Mouse (Mus musculus): ENCODE measurements around the gene Zc3h6. TPM values are rescaled to one million over a fixed set of nuclear protein-coding genes. Genes with fewer than 3 reads are reported as not detected.
A peak's percentile ranks its signal among the peaks of the same experiment; 100 is the strongest.

Zc3h6 gene
- polyA plus RNA-seq (2015; fragmentation: Nextera tagmentation; extraction: Ambion mirVana): 0.71 and 0.85 TPM in 2 replicates

GRCm38 (mm10) chr2:128966641-128967580 lies at the start of gene Zc3h6:
Gene Zc3h6 (plus strand): TSS chr2:128967402.
- Histone ChIP-seq H3K9ac (peak within 1 kb of the TSS; percentile 99), H3K4me1 (replicated peaks) (peaks cover 14% of the 10 kb centered on the region), H3K27ac (peak within 1 kb of the TSS; percentile 99), H3K36me3 (no peaks in the 10 kb centered on the region), H3K4me3 (replicated peaks) (peak within 1 kb of the TSS; percentile 94), H3K27me3 (no peaks in the 10 kb centered on the region), H3K9me3 (replicated peaks) (no peaks in the 10 kb centered on the region), H3K4me2 (peak within 1 kb of the TSS; percentile 80)
- WGBS (ENCODE audit: insufficient replicate concordance): 1% methylated on average over 65 of the region's 65 CpGs
- DNase-seq: peak; percentile 98
- peak; percentile 95 for ATAC-seq (ENCODE audit: low read depth)

- Histone ChIP-seq H3K9me3 (replicated peaks) (no peaks in the 10 kb centered on the region), H3K9ac (no peak overlapping the region), H3K27me3 (no peaks in the 10 kb centered on the region), H3K27ac (no peak overlapping the region), H3K4me1 (replicated peaks) (no peaks in the 10 kb centered on the region), H3K4me3 (replicated peaks) (no peak overlapping the region), H3K4me2 (no peak overlapping the region), H3K36me3 (peaks cover 23% of the 10 kb centered on the region)
- DNase-seq (no peak), ATAC-seq (ENCODE audit: low read depth) (no peak)
- whole genome bisulfite sequencing (ENCODE audit: insufficient replicate concordance): 74% methylated on average over 4 of the region's 4 CpGs
These were observed 42.4 kb upstream of the Zc3h6 start for GRCm38 (mm10) chr2:128924799-128925198.

DNA sequence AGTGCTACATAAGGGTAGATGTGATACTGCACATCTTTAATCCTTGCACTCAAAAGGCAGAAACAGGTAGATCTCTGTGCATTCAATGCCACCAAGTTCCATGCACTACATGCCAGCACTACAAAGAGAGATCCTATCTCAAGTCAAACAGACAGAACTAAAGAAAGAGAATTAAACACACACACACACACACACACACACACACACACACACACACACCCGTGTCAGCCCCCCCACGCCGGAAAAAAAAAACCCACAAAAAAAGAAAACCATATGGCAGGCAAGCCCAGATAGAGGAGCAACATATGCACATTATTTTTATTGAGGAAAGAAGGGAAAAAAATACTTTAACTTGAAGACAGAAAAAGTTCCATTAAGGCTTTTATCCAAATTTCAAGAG lies 38.8 kb upstream of the Zc3h6 start:
- whole genome bisulfite sequencing (ENCODE audit: insufficient replicate concordance): 69% methylated on average over 3 of the region's 3 CpGs
- ATAC-seq (ENCODE audit: low read depth): no peak
- no peak overlapping the region for H3K9ac ChIP-seq
- no peak for DNase-seq
- H3K36me3 ChIP-seq: peaks cover 34% of the 10 kb centered on the region
- no peak overlapping the region for H3K4me2 ChIP-seq
- no peaks in the 10 kb centered on the region for H3K9me3 ChIP-seq (replicated peaks)
- no peak overlapping the region for H3K27ac ChIP-seq
- no peak overlapping the region for H3K4me3 ChIP-seq (replicated peaks)
- no peaks in the 10 kb centered on the region for H3K27me3 ChIP-seq
- no peaks in the 10 kb centered on the region for H3K4me1 ChIP-seq (replicated peaks)

DNA sequence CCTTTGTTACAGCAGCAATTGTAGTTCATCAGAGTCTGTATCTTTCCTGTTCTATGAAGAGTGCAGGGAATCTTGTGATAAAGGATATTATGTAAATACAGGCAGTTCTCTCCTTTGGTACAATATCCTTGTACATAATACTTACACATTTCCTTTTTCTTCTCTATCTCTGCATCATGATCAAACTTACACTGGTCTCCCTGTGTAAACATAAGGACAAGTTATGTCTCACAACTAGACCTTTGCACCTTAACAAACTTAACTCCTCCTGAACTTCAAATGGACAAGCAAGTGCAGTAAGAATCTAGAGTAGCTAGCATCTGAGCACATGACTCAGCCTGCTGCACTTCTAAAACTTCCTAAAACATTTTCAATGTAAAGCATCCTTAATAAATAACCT lies 36.5 kb upstream of the Zc3h6 start:
- Histone ChIP-seq H3K4me1 (replicated peaks) (no peaks in the 10 kb centered on the region), H3K27me3 (no peaks in the 10 kb centered on the region), H3K4me3 (replicated peaks) (no peak overlapping the region), H3K9ac (no peak overlapping the region), H3K36me3 (peaks cover 43% of the 10 kb centered on the region), H3K4me2 (no peak overlapping the region), H3K27ac (no peak overlapping the region), H3K9me3 (replicated peaks) (no peaks in the 10 kb centered on the region)
- DNase-seq (no peak), ATAC-seq (ENCODE audit: low read depth) (no peak)

DNA sequence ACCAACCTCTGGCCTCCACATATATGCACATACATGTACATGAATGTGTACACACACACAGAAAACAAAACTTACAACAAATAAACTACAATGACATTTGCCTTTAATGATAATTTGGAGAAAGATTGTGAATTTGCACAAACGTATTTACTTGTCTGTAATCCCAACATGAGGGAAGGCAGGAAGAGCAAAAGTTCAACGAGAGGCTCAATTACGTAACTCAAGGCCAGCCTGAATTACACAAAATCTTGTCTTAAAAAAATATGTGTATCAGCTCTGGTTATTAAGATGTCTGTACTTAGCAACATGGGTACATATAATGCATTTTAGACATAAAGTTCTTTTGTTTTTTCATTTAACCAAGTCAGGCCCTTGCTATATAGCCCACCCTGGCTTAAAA lies 30.9 kb upstream of the Zc3h6 start:
- DNase-seq (no peak), ATAC-seq (ENCODE audit: low read depth) (no peak)
- no peak overlapping the region for H3K9ac ChIP-seq
- H3K4me3 ChIP-seq (replicated peaks): no peak overlapping the region
- H3K4me1 ChIP-seq (replicated peaks): no peaks in the 10 kb centered on the region
- 70% methylated on average over 3 of the region's 3 CpGs for WGBS (ENCODE audit: insufficient replicate concordance)
- peaks cover 30% of the 10 kb centered on the region for H3K36me3 ChIP-seq
- H3K27me3 ChIP-seq: no peaks in the 10 kb centered on the region
- no peak overlapping the region for H3K4me2 ChIP-seq
- H3K9me3 ChIP-seq (replicated peaks): no peaks in the 10 kb centered on the region
- no peak overlapping the region for H3K27ac ChIP-seq

DNA sequence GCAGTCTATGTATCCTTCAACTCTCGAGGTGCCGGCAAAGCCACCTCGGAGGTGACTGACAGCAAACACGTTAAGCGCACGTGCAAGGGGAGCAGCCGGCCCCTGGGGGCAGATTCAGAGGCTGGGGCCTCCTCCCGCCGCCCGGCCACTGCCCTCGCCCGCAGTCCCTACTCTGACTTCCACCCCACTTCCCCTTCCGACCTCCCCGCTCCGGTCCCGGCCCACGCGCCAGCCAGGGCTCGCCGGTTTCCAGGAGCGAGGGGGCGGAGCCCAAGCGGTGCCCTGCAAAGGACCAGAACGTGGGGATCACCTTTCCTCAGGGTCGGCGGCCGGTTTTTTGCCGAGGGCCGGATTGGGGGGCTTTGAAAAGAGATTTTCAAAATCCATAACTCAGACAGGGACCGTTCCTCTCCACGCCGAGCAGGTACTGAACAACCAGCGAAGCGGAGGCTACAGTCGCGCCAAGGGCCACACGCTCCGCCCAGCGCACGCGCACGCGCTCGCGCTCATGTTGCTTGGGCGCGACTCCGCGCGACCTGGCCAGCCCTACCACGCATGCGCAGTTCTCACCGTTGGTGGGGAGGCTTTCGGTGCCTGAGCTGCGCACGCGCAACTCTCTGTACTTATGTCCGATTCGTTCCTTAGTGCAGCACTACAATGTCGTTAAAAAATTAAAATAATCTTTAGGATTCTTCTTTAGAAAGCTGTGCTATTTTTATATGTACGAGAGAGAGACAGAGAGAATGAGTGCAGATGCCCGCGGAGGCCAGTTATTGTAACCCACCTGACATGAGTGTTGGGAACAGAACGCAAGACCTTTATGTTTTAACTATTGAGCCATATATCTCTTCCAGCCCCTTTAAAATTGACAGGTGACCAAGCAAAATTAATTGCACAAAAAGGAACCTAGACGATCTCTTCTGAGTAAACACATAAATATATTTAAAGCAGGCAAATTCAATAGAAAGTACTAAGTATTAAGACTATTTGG lies 23.4 kb upstream of the Zc3h6 start, which contains the start of gene Zc3h8:
Zc3h8 (minus strand) TSS at position 540 of the 991 bp plus-strand sequence.
- Histone ChIP-seq H3K36me3 (peaks cover 11% of the 10 kb centered on the region), H3K4me2 (peak within 1 kb of the TSS; percentile 95), H3K27me3 (no peaks in the 10 kb centered on the region), H3K9ac (peak within 1 kb of the TSS; percentile 83), H3K27ac (peak within 1 kb of the TSS; percentile 80), H3K4me3 (replicated peaks) (peak within 1 kb of the TSS; percentile 80), H3K9me3 (replicated peaks) (no peaks in the 10 kb centered on the region), H3K4me1 (replicated peaks) (peaks cover 16% of the 10 kb centered on the region)
- ATAC-seq (ENCODE audit: low read depth): peak; percentile 95
- peak; percentile 95 for DNase-seq
- WGBS (ENCODE audit: insufficient replicate concordance): 1% methylated on average over 65 of the region's 65 CpGs

- WGBS (ENCODE audit: insufficient replicate concordance): 29% methylated on average over 6 of the region's 6 CpGs
- Histone ChIP-seq H3K27me3 (peaks cover 4% of the 10 kb centered on the region; the same call in 1 of the 2 replicates), H3K36me3 (no peaks in the 10 kb centered on the region), H3K4me2 (no peak overlapping the region), H3K9ac (no peak overlapping the region), H3K27ac (no peak overlapping the region), H3K4me1 (replicated peaks) (peaks cover 8% of the 10 kb centered on the region), H3K9me3 (replicated peaks) (no peaks in the 10 kb centered on the region), H3K4me3 (replicated peaks) (no peak overlapping the region)
- ATAC-seq (ENCODE audit: low read depth) (no peak), DNase-seq (peak; percentile 20)
These were observed 19.1 kb upstream of the Zc3h6 start for GRCm38 (mm10) chr2:128947962-128948588.

- DNase-seq: no peak
- no peak overlapping the region for H3K27ac ChIP-seq
- no peaks in the 10 kb centered on the region for H3K9me3 ChIP-seq (replicated peaks)
- H3K36me3 ChIP-seq: no peaks in the 10 kb centered on the region
- ATAC-seq (ENCODE audit: low read depth): no peak
- peaks cover 6% of the 10 kb centered on the region; the same call in 1 of the 2 replicates for H3K27me3 ChIP-seq
- no peak overlapping the region for H3K4me3 ChIP-seq (replicated peaks)
- H3K4me2 ChIP-seq: no peak overlapping the region
- no peak overlapping the region for H3K9ac ChIP-seq
- H3K4me1 ChIP-seq (replicated peaks): no peaks in the 10 kb centered on the region; the same call in 1 of the 2 replicates
These were observed 13.0 kb upstream of the Zc3h6 start for GRCm38 (mm10) chr2:128954186-128954585.

DNA sequence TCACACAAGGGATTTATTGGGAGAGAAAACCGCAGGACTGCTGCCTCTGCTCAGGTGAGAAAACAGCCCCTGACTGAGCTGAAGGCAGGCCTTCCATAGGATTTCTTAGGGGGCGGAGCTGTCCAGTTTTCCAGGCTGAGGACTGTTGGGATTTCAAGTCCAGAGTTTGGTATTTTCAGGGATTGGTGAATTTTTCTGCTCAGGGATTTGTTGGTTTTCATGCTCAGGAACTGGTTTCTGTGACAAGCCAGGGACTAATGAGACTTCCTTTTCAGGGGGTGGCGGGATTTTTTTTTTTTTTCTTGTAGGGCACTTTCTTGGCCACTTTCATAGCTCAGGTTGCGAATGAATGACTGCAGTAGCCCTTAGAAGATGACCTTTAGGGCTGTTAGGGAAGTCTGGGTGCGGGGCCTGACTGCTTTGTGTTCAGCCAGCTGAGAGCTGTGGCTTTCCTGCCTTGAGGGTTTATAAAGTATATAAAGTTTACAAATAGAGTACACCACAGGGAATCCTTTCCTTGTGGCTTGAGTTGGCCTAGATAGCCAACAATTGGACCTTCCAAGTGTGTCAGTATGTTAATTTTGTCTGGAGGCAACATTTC lies 1.6 kb upstream of the Zc3h6 start:
- WGBS (ENCODE audit: insufficient replicate concordance): 72% methylated on average over 5 of the region's 5 CpGs
- DNase-seq (no peak), ATAC-seq (ENCODE audit: low read depth) (no peak)
- Histone ChIP-seq H3K4me3 (replicated peaks) (no peak overlapping the region), H3K9ac (peak overlapping the region; percentile 18; the same call in 1 of the 2 replicates), H3K9me3 (replicated peaks) (no peaks in the 10 kb centered on the region), H3K4me1 (replicated peaks) (peaks cover 14% of the 10 kb centered on the region), H3K4me2 (peak overlapping the region; percentile 29; the same call in 1 of the 2 replicates), H3K27me3 (no peaks in the 10 kb centered on the region), H3K27ac (no peak overlapping the region), H3K36me3 (no peaks in the 10 kb centered on the region)

DNA sequence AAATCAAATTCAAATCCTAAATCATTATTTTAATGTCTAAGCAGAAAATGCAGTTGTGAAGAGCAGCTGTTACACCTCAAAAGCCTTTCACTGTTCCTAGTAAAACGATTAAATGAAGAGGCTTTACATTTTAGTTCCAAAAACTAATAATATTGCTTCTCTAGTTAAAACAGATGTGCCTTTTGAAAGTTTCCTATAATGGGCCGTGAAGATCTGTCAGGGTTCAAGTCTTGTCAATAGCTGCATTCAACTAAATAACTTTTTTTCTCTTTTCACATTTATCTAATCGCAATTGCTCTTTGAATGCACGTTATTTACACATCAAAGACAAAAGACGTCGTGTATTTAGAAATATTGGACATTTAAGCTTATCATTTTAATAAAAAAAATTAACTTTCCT lies 966 bp upstream of the Zc3h6 start:
- Histone ChIP-seq H3K36me3 (no peaks in the 10 kb centered on the region), H3K27me3 (no peaks in the 10 kb centered on the region), H3K4me3 (replicated peaks) (0 out of 2 replicates have a peak overlapping the region, but pooled peaks have one; percentile 94), H3K9me3 (replicated peaks) (no peaks in the 10 kb centered on the region), H3K4me2 (no peak overlapping the region), H3K4me1 (replicated peaks) (peaks cover 14% of the 10 kb centered on the region), H3K27ac (no peak overlapping the region), H3K9ac (peak overlapping the region; percentile 51; the same call in 1 of the 2 replicates)
- DNase-seq (no peak), ATAC-seq (ENCODE audit: low read depth) (no peak)
- WGBS (ENCODE audit: insufficient replicate concordance): 24% methylated on average over 6 of the region's 6 CpGs
